Mouse (Mus musculus) heart, postnatal 0 days (tissue): ENCODE results near the gene Podxl.

ENCODE experiments used
- CTCF ChIP-seq: IDR thresholded peaks from 2 replicates; pipeline ENCODE4 v1.5.1; 2016; ENCODE audit warnings: antibody characterized with exemption, control low read depth, low read depth
- EP300 ChIP-seq: IDR thresholded peaks from 2 replicates; pipeline ENCODE4 v1.6.1; 2016; ENCODE audit warnings: antibody characterized with exemption, low read depth

GRCm38 (mm10) chr6:31564901-31565391 is 1.2 kb upstream of the Podxl start:
- TF ChIP-seq EP300 (no peak), CTCF (no peak)
